Mouse (Mus musculus) heart, postnatal 0 days (tissue): ENCODE measurements around the gene Nup62.

Source experiments
- CTCF ChIP-seq: IDR thresholded peaks from 2 replicates; pipeline ENCODE4 v1.5.1; 2016; ENCODE audit warnings: antibody characterized with exemption, control low read depth, low read depth
- EP300 ChIP-seq: IDR thresholded peaks from 2 replicates; pipeline ENCODE4 v1.6.1; 2016; ENCODE audit warnings: antibody characterized with exemption, low read depth

- no peak for TF ChIP-seq CTCF
- no peak for TF ChIP-seq EP300
Observed at GRCm38 (mm10) chr7:44868465-44868864, 52.6 kb downstream of the Nup62 start.
